Mouse (Mus musculus): ENCODE measurements at regions not wholly inside any gene's neighbourhood (a gene's known extent, or its start where the extent isn't known, plus 50 kb on each side); places are given as distances from the start of the nearest gene placed in this dataset.

GRCm38 (mm10) chr16:9071526-9071925, 241.6 kb downstream of the 1810013L24Rik start:
- TF ChIP-seq POLR2A (IDR thresholded peaks at IDR 0.05; ENCODE audit: low read depth, low read length) (no peak), CTCF (conservative IDR thresholded peaks at IDR 0.05; ENCODE audit: insufficient read depth, insufficient read length, low read depth, low read length) (no peak)

Measured in kidney, adult 2 months (tissue).